35 mouse cellular contexts compared by ENCODE assay signal in the genomic region with DNA sequence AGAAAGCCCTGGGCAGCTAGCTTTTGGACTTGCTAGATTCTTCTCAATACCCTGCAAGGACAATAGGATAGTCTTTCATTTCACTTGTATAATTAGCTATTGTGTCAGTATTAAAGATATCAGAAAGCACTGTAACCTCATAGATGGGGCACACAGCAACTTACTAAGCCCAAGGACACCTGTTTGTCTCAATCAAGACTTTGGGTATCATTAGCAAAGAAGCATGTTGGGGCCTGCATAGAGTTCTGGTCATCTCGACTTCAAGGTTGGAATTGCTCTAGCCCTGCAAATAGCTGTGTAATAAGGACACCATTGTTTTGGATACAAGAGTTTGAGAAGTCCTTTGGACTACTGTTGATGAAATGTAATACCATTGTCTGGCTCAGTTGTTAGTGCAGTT.
"Had no signal": no experiment of that assay in that cellular context is flagged by ENCODE, and none has a peak within 500 bp of the region (broad histone marks: within the 10 kb centered on the region; RNA-seq: fewer than 3 reads in every experiment).

No protein-coding gene starts in this region.

- H3K9ac ChIP-seq: heart, embryonic 12.5 days; heart, embryonic 13.5 days; heart, embryonic 15.5 days; hindbrain, embryonic 12.5 days; hindbrain, embryonic 13.5 days; hindbrain, embryonic 14.5 days; hindbrain, embryonic 15.5 days; intestine, embryonic 15.5 days; kidney, embryonic 15.5 days had no signal

- H3K27me3 ChIP-seq: heart, embryonic 12.5 days; heart, embryonic 13.5 days; heart, embryonic 15.5 days; hindbrain, embryonic 12.5 days; hindbrain, embryonic 13.5 days; hindbrain, embryonic 15.5 days; intestine, embryonic 15.5 days; kidney, embryonic 15.5 days had no signal

- H3K9me3 ChIP-seq: heart, embryonic 10.5 days; heart, embryonic 12.5 days; heart, embryonic 13.5 days; heart, embryonic 15.5 days; hindbrain, embryonic 10.5 days; hindbrain, embryonic 12.5 days; hindbrain, embryonic 13.5 days; hindbrain, embryonic 15.5 days; intestine, embryonic 15.5 days; kidney, embryonic 15.5 days had no signal

- ATAC-seq: hindbrain, embryonic 16.5 days; hindbrain, postnatal 0 days; inflammation-experienced regulatory T-cells, adult 6 months; intestine, embryonic 15.5 days; intestine, embryonic 16.5 days; intestine, postnatal 0 days had no signal

- H3K4me2 ChIP-seq: heart, embryonic 11.5 days; heart, embryonic 12.5 days; heart, embryonic 13.5 days; heart, embryonic 15.5 days; hindbrain, embryonic 12.5 days; hindbrain, embryonic 13.5 days; hindbrain, embryonic 14.5 days; hindbrain, embryonic 15.5 days; intestine, embryonic 15.5 days; kidney, embryonic 15.5 days had no signal

- H3K4me1 ChIP-seq: heart, embryonic 10.5 days; heart, embryonic 12.5 days; heart, embryonic 13.5 days; heart, embryonic 15.5 days; hindbrain, embryonic 10.5 days; hindbrain, embryonic 12.5 days; hindbrain, embryonic 13.5 days; hindbrain, embryonic 15.5 days; intestine, embryonic 15.5 days had no signal

- DNase-seq: heart, postnatal 10 days; heart, postnatal 14 days; heart, postnatal 36 days; heart, postnatal 4 days; kidney, adult 11 months; kidney, adult 18-20 months; kidney, adult 2 months; kidney, adult 8-10 months; kidney, adult 9 months; kidney, postnatal 10 days; kidney, postnatal 14 days; kidney, postnatal 25 days; kidney, postnatal 36 days; kidney, postnatal 4 days; layer of hippocampus, adult 9-11 months; layer of hippocampus, postnatal 36 days had no signal

- H3K4me3 ChIP-seq: heart, embryonic 10.5 days; heart, embryonic 12.5 days; heart, embryonic 13.5 days; heart, embryonic 15.5 days; hindbrain, embryonic 10.5 days; hindbrain, embryonic 12.5 days; hindbrain, embryonic 13.5 days; hindbrain, embryonic 15.5 days; intestine, embryonic 15.5 days; kidney, embryonic 15.5 days; layer of hippocampus, adult 2 months had no signal

- H3K36me3 ChIP-seq: heart, embryonic 10.5 days; heart, embryonic 12.5 days; heart, embryonic 13.5 days; heart, embryonic 15.5 days; hindbrain, embryonic 10.5 days; hindbrain, embryonic 12.5 days; hindbrain, embryonic 13.5 days; hindbrain, embryonic 15.5 days; intestine, embryonic 15.5 days; kidney, embryonic 15.5 days had no signal

- H3K27ac ChIP-seq: heart, embryonic 10.5 days; heart, embryonic 13.5 days; heart, embryonic 15.5 days; hindbrain, embryonic 10.5 days; hindbrain, embryonic 12.5 days; hindbrain, embryonic 13.5 days; hindbrain, embryonic 14.5 days; hindbrain, embryonic 15.5 days; hindbrain, postnatal 0 days; intestine, embryonic 15.5 days; kidney, embryonic 15.5 days; kidney, postnatal 0 days; layer of hippocampus, adult 2 months had no signal
